Mouse (Mus musculus) heart, embryonic 14.5 days (tissue): ENCODE data around the gene Mybpc2. TPM values are rescaled to one million over a fixed set of nuclear protein-coding genes. Genes with fewer than 3 reads are reported as not detected.

Source experiments
- ATAC-seq: fragments of 200-750 bp; cut with Nextera tagmentation; 2 replicates; pipeline ENCODE4 v1.8.0; 2017; ENCODE audit warnings: low read depth, moderate TSS enrichment; ENCODE audit not compliant: insufficient number of reproducible peaks, insufficient read depth, low FRiP score
- H3K27ac ChIP-seq, 2 experiments: fragments of 200-500 bp in 1 of 2; fragments of 300-500 bp in 1 of 2; sonication (generic) in 1 of 2; replicated peaks in 1 of 2; 2 replicates each; pipeline ENCODE4 v1.5.1; 2012 to 2014; ENCODE audit warnings: low read depth in 2 of 2, low read length in 2 of 2, control low read depth in 1 of 2, mild to moderate bottlenecking in 1 of 2, mixed read lengths in 1 of 2; ENCODE audit not compliant: control insufficient read depth in 1 of 2, insufficient read depth in 1 of 2
- H3K27me3 ChIP-seq: fragments of 300-500 bp; sonication (generic); 2 replicates; pipeline ENCODE4 v1.6.1; 2014; ENCODE audit warnings: mild to moderate bottlenecking, low read length, control low read depth; ENCODE audit not compliant: control insufficient read depth, insufficient read depth
- H3K36me3 ChIP-seq: fragments of 300-500 bp; sonication (generic); 2 replicates; pipeline ENCODE4 v1.6.1; 2014; ENCODE audit warnings: mild to moderate bottlenecking, control low read depth, low read length, mixed read lengths; ENCODE audit not compliant: control insufficient read depth, insufficient read depth
- H3K4me1 ChIP-seq, 2 experiments: fragments of 200-500 bp in 1 of 2; fragments of 300-500 bp in 1 of 2; sonication (generic) in 1 of 2; 2 replicates each; pipeline ENCODE4 v1.6.1; 2012 to 2014; ENCODE audit warnings: low read length in 2 of 2, control low read depth in 1 of 2, mixed read lengths in 1 of 2; ENCODE audit not compliant: control insufficient read depth in 2 of 2, insufficient read depth in 2 of 2
- H3K4me2 ChIP-seq: fragments of 300-500 bp; sonication (generic); 2 replicates; pipeline ENCODE4 v1.6.1; 2014; ENCODE audit warnings: mild to moderate bottlenecking, low read length
- H3K4me3 ChIP-seq, 2 experiments: fragments of 200-500 bp in 1 of 2; fragments of 300-500 bp in 1 of 2; sonication (generic) in 1 of 2; 2 replicates each; pipeline ENCODE4 v1.5.1; 2012 to 2014; ENCODE audit warnings: low read length in 2 of 2, mild to moderate bottlenecking in 2 of 2, control low read depth in 1 of 2, low read depth in 1 of 2, moderate library complexity in 1 of 2; ENCODE audit not compliant: control insufficient read depth in 1 of 2, insufficient read depth in 1 of 2
- H3K9ac ChIP-seq: fragments of 300-500 bp; sonication (generic); 2 replicates; pipeline ENCODE4 v1.6.1; 2014; ENCODE audit warnings: mild to moderate bottlenecking, low read length
- H3K9me3 ChIP-seq: fragments of 300-500 bp; sonication (generic); 2 replicates; pipeline ENCODE4 v1.6.1; 2016; ENCODE audit warnings: low read length, control low read depth; ENCODE audit not compliant: control insufficient read depth
- WGBS: fragments of 180-500 bp; shearing (Covaris S2); extraction: QIAGEN DNeasy Blood & Tissue Kit; methylation state at CpG from one replicate; pipeline ENCODE4 v1.1.7; 2014; 5-methylcytosine and 5-hydroxymethylcytosine counted together
- polyA plus RNA-seq: library from polyadenylated mRNA; unstranded; fragments of >200 nt; fragmentation: Nextera tagmentation; extraction: Ambion mirVana; gene quantifications from 2 replicates; pipeline ENCODE4 v1.2.1, GENCODE M21; 2014

The Mybpc2 gene
- polyA plus RNA-seq, 1 experiment from 2014 or later, result 2.3 TPM

GRCm38 (mm10) chr7:44564486-44564885 lies 40.0 kb upstream of the Mybpc2 start:
- Histone ChIP-seq H3K4me1 (no peaks in the 10 kb centered on the region), H3K4me3 (no peak overlapping the region), H3K4me2 (no peak overlapping the region), H3K9ac (no peak overlapping the region), H3K36me3 (no peaks in the 10 kb centered on the region), H3K27ac (no peak overlapping the region), H3K27me3 (0 out of 2 replicates have a peak, but pooled peaks cover 6% of the 10 kb centered on the region), H3K9me3 (no peaks in the 10 kb centered on the region)
- 78% methylated on average over 10 of the region's 10 CpGs for WGBS
- ATAC-seq, result no peak

- Histone ChIP-seq H3K36me3 (no peaks in the 10 kb centered on the region), H3K9ac (no peak overlapping the region), H3K9me3 (no peaks in the 10 kb centered on the region), H3K4me1 (no peaks in the 10 kb centered on the region), H3K4me3 (no peak overlapping the region), H3K27me3 (0 out of 2 replicates have a peak, but pooled peaks cover 4% of the 10 kb centered on the region), H3K4me2 (no peak overlapping the region), H3K27ac (no peak overlapping the region)
- 40% methylated on average over 8 of the region's 8 CpGs for WGBS
- no peak for ATAC-seq
Measured at GRCm38 (mm10) chr7:44563284-44563683, 38.8 kb upstream of the Mybpc2 start.

- Histone ChIP-seq H3K27ac (no peak overlapping the region), H3K27me3 (0 out of 2 replicates have a peak, but pooled peaks cover 4% of the 10 kb centered on the region), H3K36me3 (no peaks in the 10 kb centered on the region), H3K4me2 (no peak overlapping the region), H3K4me1 (no peaks in the 10 kb centered on the region), H3K9me3 (no peaks in the 10 kb centered on the region), H3K9ac (no peak overlapping the region), H3K4me3 (no peak overlapping the region)
- WGBS, result 53% methylated on average over 18 of the region's 18 CpGs
- no peak for ATAC-seq
Measured at GRCm38 (mm10) chr7:44560435-44561400, 36.3 kb upstream of the Mybpc2 start.

GRCm38 (mm10) chr7:44557629-44558028 lies 33.2 kb upstream of the Mybpc2 start:
- Histone ChIP-seq H3K4me2 (no peak overlapping the region), H3K9ac (no peak overlapping the region; the same call in 1 of the 2 replicates), H3K4me1 (peaks cover 5 to 11% of the 10 kb centered on the region in 2 experiments; a peak in 3 of 4 replicates), H3K9me3 (no peaks in the 10 kb centered on the region), H3K27ac (no peak overlapping the region), H3K27me3 (no peaks in the 10 kb centered on the region), H3K4me3 (no peak overlapping the region), H3K36me3 (no peaks in the 10 kb centered on the region)
- WGBS, result 64% methylated on average over 2 of the region's 2 CpGs
- ATAC-seq, result no peak

- peak; percentile 71; the same call in 1 of the 2 replicates for ATAC-seq
- peak within 1 kb of the TSS; percentile 96 to 97 for H3K4me3 ChIP-seq
- peaks cover 5 to 12% of the 10 kb centered on the region in 2 experiments; a peak in 3 of 4 replicates for H3K4me1 ChIP-seq
- H3K9me3 ChIP-seq, result no peaks in the 10 kb centered on the region
- peak within 1 kb of the TSS; percentile 77 for H3K4me2 ChIP-seq
- H3K27me3 ChIP-seq, result no peaks in the 10 kb centered on the region
- peak within 1 kb of the TSS; percentile 82 for H3K9ac ChIP-seq
- H3K36me3 ChIP-seq, result peaks cover 32% of the 10 kb centered on the region
- WGBS, result under 1% methylated on average over 22 of the region's 22 CpGs
- H3K27ac ChIP-seq, result peak within 1 kb of the TSS; percentile 93 to 97
Measured at GRCm38 (mm10) chr7:44553826-44554225, 29.4 kb upstream of the Mybpc2 start, which contains the start of gene Nr1h2. Gene Nr1h2 (minus strand): TSS chr7:44553951.

- WGBS, result 1% methylated on average over 30 of the region's 32 CpGs
- peak overlapping the region; percentile 93 to 97 for H3K27ac ChIP-seq
- peaks cover 32% of the 10 kb centered on the region for H3K36me3 ChIP-seq
- H3K9me3 ChIP-seq, result no peaks in the 10 kb centered on the region
- peak overlapping the region; percentile 77 for H3K4me2 ChIP-seq
- H3K4me3 ChIP-seq, result peak overlapping the region; percentile 96 to 97
- H3K4me1 ChIP-seq, result peaks cover 5 to 12% of the 10 kb centered on the region in 2 experiments; a peak in 3 of 4 replicates
- ATAC-seq, result peak; percentile 58
- H3K9ac ChIP-seq, result peak overlapping the region; percentile 82
- H3K27me3 ChIP-seq, result no peaks in the 10 kb centered on the region
Measured at GRCm38 (mm10) chr7:44553196-44553764, 28.8 kb upstream of the Mybpc2 start.

GRCm38 (mm10) chr7:44552141-44552908 lies 27.9 kb upstream of the Mybpc2 start:
- Histone ChIP-seq H3K4me3 (no peak overlapping the region), H3K9me3 (no peaks in the 10 kb centered on the region), H3K27ac (no peak overlapping the region), H3K4me1 (peaks cover 13 to 21% of the 10 kb centered on the region in 2 experiments; a peak in 3 of 4 replicates), H3K27me3 (no peaks in the 10 kb centered on the region), H3K9ac (peak overlapping the region; percentile 82; the same call in 1 of the 2 replicates), H3K36me3 (peaks cover 32% of the 10 kb centered on the region), H3K4me2 (peak overlapping the region; percentile 77)
- ATAC-seq, result no peak
- WGBS, result 81% methylated on average over 31 of the region's 31 CpGs
